ENCODE assay signal across 22 mouse cellular contexts in the genomic region with DNA sequence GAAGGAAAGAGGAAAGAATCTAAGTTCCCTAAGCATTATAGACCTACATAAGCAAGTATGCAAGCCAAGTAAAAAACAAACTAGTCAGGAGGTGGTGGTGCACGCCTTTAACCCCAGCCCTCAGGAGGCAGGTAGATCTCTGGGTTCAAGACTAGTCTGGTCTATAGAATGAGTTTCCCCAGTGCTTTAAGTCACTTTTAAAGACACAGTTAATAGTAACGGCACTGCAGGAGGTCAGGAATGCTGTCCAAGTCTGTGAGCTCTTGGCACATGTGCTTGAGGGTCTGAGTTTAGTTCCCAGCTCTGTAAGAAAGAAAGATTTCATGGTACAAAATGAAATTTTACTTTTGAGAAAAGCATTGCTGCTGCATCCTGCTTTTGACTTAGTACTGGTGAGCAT.
"Had no signal": no experiment of that assay in that cellular context is flagged by ENCODE, and none has a peak within 500 bp of the region (broad histone marks: within the 10 kb centered on the region; RNA-seq: fewer than 3 reads in every experiment).

No protein-coding gene starts in this region.

- H3K9ac ChIP-seq: heart, embryonic 12.5 days; hindbrain, embryonic 13.5 days; hindbrain, embryonic 15.5 days; limb, embryonic 13.5 days; limb, embryonic 15.5 days; liver, embryonic 12.5 days; liver, embryonic 14.5 days had no signal

- H3K4me3 ChIP-seq: heart, embryonic 10.5 days; heart, embryonic 12.5 days; hindbrain, embryonic 13.5 days; hindbrain, embryonic 15.5 days; limb, embryonic 13.5 days; limb, embryonic 15.5 days; liver, embryonic 12.5 days had no signal

- H3K9me3 ChIP-seq: heart, embryonic 10.5 days; heart, embryonic 12.5 days; hindbrain, embryonic 13.5 days; hindbrain, embryonic 15.5 days; limb, embryonic 13.5 days; limb, embryonic 15.5 days; liver, embryonic 12.5 days had no signal

- H3K36me3 ChIP-seq: heart, embryonic 10.5 days; heart, embryonic 12.5 days; hindbrain, embryonic 13.5 days; hindbrain, embryonic 15.5 days; limb, embryonic 13.5 days; limb, embryonic 15.5 days; liver, embryonic 12.5 days had no signal

- ATAC-seq: hindbrain, postnatal 0 days; intestine, embryonic 16.5 days; liver, embryonic 12.5 days had no signal

- H3K27me3 ChIP-seq: heart, embryonic 12.5 days; hindbrain, embryonic 13.5 days; hindbrain, embryonic 15.5 days; limb, embryonic 13.5 days; limb, embryonic 15.5 days; liver, embryonic 12.5 days had no signal

- DNase-seq: gastrocnemius, postnatal 14 days; gastrocnemius, postnatal 36 days; heart, adult 18-20 months; heart, postnatal 10 days; kidney, adult 11 months; kidney, adult 2 months; kidney, adult 9 months; kidney, postnatal 14 days; kidney, postnatal 36 days; layer of hippocampus, adult 9-11 months; layer of hippocampus, postnatal 36 days; left cerebral cortex, postnatal 4 days had no signal

- H3K4me2 ChIP-seq: heart, embryonic 12.5 days; hindbrain, embryonic 13.5 days; hindbrain, embryonic 15.5 days; limb, embryonic 13.5 days; limb, embryonic 15.5 days; liver, embryonic 12.5 days had no signal

- H3K27ac ChIP-seq: heart, embryonic 10.5 days; hindbrain, embryonic 13.5 days; hindbrain, embryonic 15.5 days; hindbrain, postnatal 0 days; limb, embryonic 13.5 days; limb, embryonic 15.5 days; liver, embryonic 12.5 days; liver, embryonic 14.5 days had no signal

- H3K4me1 ChIP-seq: hindbrain, embryonic 15.5 days had no signal
